Mouse (Mus musculus) lung, embryonic 14.5 days (tissue): Measurements from ENCODE around the gene Sik3. TPM values are rescaled to one million over a fixed set of nuclear protein-coding genes. Genes with fewer than 3 reads are reported as not detected.

Source experiments
- ATAC-seq: fragments of 200-750 bp; cut with Nextera tagmentation; 2 replicates; pipeline ENCODE4 v1.8.0; 2017; ENCODE audit warnings: mild to moderate bottlenecking, moderate TSS enrichment, moderate library complexity; ENCODE audit not compliant: insufficient read depth
- DNase-seq: peaks from one replicate; pipeline ENCODE4 v3.0.0-alpha.2; 2015
- H3K27ac ChIP-seq: fragments of 300-500 bp; sonication (generic); 2 replicates; pipeline ENCODE4 v1.5.1; 2014; ENCODE audit warnings: low read depth, mild to moderate bottlenecking, moderate library complexity
- H3K27me3 ChIP-seq: fragments of 300-500 bp; sonication (generic); 2 replicates; pipeline ENCODE4 v1.6.1; 2014; ENCODE audit warnings: low read length, control low read depth; ENCODE audit not compliant: insufficient read depth
- H3K36me3 ChIP-seq: fragments of 300-500 bp; sonication (generic); 2 replicates; pipeline ENCODE4 v1.6.1; 2014; ENCODE audit warnings: control low read depth; ENCODE audit not compliant: insufficient read depth
- H3K4me1 ChIP-seq: fragments of 300-500 bp; sonication (generic); 2 replicates; pipeline ENCODE4 v1.6.1; 2014; ENCODE audit warnings: antibody characterized with exemption, control low read depth; ENCODE audit not compliant: insufficient read depth
- H3K4me2 ChIP-seq: fragments of 300-500 bp; sonication (generic); 2 replicates; pipeline ENCODE4 v1.6.1; 2014; ENCODE audit warnings: mild to moderate bottlenecking
- H3K4me3 ChIP-seq: fragments of 300-500 bp; sonication (generic); 2 replicates; pipeline ENCODE4 v1.5.1; 2014; ENCODE audit warnings: low read depth, low read length
- H3K9ac ChIP-seq: fragments of 300-500 bp; sonication (generic); 2 replicates; pipeline ENCODE4 v1.6.1; 2014
- H3K9me3 ChIP-seq: fragments of 300-500 bp; sonication (generic); 2 replicates; pipeline ENCODE4 v1.6.1; 2016; ENCODE audit warnings: low read depth, low read length, control low read depth
- CTCF ChIP-seq: IDR thresholded peaks from 2 replicates; pipeline ENCODE4 v1.5.1; 2016; ENCODE audit warnings: antibody characterized with exemption, low read depth
- WGBS: fragments of 180-500 bp; shearing (Covaris S2); extraction: QIAGEN DNeasy Blood & Tissue Kit; methylation state at CpG from one replicate; pipeline ENCODE4 v1.1.7; 2014; 5-methylcytosine and 5-hydroxymethylcytosine counted together
- polyA plus RNA-seq: library from polyadenylated mRNA; unstranded; fragments of >200 nt; fragmentation: Nextera tagmentation; extraction: Ambion mirVana; gene quantifications from 2 replicates; pipeline ENCODE4 v1.2.1, GENCODE M21; 2014

Gene Sik3
- polyA plus RNA-seq, 1 experiment from 2014 or later: 15.7 TPM

DNA sequence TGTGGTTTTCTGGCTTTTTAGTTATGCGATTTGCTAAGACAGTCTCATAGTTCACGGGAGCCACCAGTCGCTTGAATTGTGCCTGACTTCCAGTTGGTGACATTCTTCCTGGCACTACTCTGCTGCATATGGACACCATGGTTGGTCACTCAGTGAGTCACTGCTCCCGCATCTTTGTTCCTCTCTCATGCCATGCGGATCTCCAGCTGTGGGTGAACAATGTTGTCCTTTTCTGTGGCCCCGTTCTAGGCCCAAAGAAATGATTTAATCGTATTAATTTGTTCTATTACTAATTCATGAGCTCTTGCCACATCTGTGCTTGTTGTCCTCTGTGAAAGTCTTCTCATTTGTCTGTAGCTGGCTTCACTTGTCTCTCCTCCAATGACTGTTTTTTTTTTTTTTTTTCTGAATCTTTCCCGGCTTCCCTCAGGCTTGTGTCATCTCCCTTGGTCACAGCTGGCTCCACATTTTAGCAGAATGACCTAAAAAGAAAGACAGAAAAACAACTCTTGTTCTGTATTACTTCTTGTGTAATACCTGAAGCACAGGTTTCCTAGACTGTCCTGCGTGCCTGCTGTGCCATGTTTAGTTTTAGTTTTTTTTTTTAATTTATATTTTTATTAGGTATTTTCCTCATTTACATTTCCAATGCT lies 40.5 kb downstream of the Sik3 start:
- Histone ChIP-seq H3K4me2 (no peak overlapping the region), H3K4me1 (0 out of 2 replicates have a peak, but pooled peaks cover 3% of the 10 kb centered on the region), H3K36me3 (no peaks in the 10 kb centered on the region), H3K4me3 (no peak overlapping the region), H3K9ac (no peak overlapping the region), H3K9me3 (no peaks in the 10 kb centered on the region), H3K27me3 (no peaks in the 10 kb centered on the region), H3K27ac (no peak overlapping the region)
- no peak for TF ChIP-seq CTCF
- DNase-seq: no peak
- 86% methylated on average over 9 of the region's 9 CpGs for WGBS
- no peak for ATAC-seq

DNA sequence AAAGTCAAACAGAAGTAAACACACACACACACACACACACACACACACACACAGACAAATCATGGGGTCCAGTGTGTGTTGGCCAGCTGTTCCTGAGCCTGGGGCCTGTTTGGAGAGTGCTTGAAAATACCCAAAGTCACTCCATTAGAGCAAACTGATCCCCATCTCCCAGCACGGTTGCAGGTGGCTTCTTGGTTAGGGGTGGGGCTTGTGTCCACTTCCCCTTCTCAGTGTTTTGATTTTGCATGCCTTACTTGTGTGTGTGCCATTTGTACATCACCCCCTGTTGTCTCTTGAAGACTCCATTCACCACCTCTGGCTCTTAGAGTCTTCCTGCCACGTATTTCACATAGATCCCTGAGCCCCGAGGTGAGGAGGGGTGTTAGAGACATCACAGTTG lies 45.4 kb downstream of the Sik3 start:
- no peak overlapping the region for H3K27ac ChIP-seq
- WGBS: 67% methylated on average over 3 of the region's 3 CpGs
- H3K4me3 ChIP-seq: no peak overlapping the region
- H3K36me3 ChIP-seq: no peaks in the 10 kb centered on the region
- no peak for TF ChIP-seq CTCF
- H3K4me1 ChIP-seq: 0 out of 2 replicates have a peak, but pooled peaks cover 1% of the 10 kb centered on the region
- no peaks in the 10 kb centered on the region for H3K9me3 ChIP-seq
- no peak overlapping the region for H3K4me2 ChIP-seq
- H3K9ac ChIP-seq: no peak overlapping the region
- no peak for DNase-seq
- ATAC-seq: no peak
- no peaks in the 10 kb centered on the region for H3K27me3 ChIP-seq

DNA sequence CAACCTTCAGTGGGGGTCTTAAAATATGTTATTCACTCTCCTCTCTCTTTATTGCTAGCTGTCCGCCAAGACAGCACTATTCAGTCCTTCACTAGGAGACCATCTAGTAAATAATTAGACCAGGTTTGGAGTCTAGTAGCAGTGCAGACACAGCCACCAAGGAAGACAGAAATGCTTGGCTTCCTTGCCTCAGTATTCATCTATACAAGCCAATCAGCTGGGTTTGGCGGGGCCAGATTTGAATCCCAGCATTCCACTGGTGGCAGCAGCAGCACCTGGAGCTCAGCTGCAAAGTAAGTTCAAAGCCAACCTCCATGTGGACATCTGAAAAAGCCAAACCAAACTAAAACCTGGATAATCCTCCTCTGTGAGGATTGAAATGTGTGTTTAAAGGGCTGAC lies 47.6 kb downstream of the Sik3 start:
- 85% methylated on average over 2 of the region's 2 CpGs for WGBS
- Histone ChIP-seq H3K4me3 (no peak overlapping the region), H3K9me3 (no peaks in the 10 kb centered on the region), H3K9ac (no peak overlapping the region), H3K27me3 (no peaks in the 10 kb centered on the region), H3K27ac (no peak overlapping the region), H3K36me3 (no peaks in the 10 kb centered on the region), H3K4me2 (no peak overlapping the region), H3K4me1 (no peaks in the 10 kb centered on the region)
- TF ChIP-seq CTCF: no peak
- DNase-seq (no peak), ATAC-seq (no peak)

DNA sequence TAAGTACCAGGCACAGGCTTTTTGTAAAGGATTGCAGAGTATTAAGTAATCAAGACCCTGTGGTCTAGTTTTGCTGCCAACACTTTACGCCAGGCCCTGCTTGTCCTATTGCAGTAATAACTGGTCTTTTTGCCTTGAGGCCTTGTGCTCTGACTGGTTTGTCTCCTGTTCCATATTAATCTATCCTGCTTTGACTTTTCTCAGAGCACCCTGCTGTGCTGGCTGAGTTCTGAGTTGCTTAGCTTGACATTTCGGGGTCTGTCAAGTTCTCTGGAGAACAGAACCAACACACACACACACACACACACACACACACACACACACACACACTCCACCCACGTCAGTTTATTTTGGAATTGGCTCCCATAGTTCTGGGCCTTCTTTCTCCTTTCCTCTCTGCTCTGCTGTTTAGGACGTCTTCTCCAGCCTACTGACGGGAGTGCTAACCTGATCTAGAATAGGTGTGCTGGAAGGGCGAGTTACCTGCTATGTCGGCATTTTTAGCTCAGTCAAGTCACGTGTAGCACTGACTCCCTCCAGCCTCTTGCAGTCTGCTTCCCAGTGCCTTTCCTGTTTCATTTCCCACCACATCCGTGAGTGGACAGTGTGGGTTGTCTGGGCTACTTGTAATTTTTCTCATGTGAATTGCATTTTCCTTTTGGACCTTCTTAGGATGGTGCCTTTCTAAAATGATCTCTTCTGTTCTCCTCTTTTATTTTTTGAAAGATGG lies 49.2 kb downstream of the Sik3 start:
- Histone ChIP-seq H3K27ac (no peak overlapping the region), H3K4me2 (no peak overlapping the region), H3K9me3 (no peaks in the 10 kb centered on the region), H3K9ac (no peak overlapping the region), H3K36me3 (no peaks in the 10 kb centered on the region), H3K4me1 (no peaks in the 10 kb centered on the region), H3K4me3 (no peak overlapping the region), H3K27me3 (no peaks in the 10 kb centered on the region)
- TF ChIP-seq CTCF: no peak
- ATAC-seq: no peak
- WGBS: 66% methylated on average over 9 of the region's 9 CpGs
- no peak for DNase-seq

DNA sequence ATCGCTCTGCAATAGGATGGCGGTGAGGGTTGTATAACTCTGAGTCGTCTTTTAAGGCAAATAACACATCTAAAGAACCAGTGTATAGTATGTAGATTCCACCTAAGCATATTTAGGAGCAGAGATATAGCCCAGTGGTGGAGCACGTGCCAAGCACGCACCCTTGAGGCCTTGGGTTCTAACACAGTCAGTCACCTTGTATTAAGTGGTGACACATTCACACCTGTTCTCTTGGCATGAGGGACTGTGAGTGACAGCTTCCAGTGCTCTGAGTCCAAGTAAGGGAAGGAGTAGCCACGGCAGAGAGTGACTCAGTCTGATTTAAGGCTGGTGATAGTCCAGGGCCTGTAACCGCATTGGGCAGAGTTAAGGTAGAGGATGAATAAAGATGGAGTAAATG lies 51.7 kb downstream of the Sik3 start:
- TF ChIP-seq CTCF: no peak
- Histone ChIP-seq H3K9ac (no peak overlapping the region), H3K4me1 (no peaks in the 10 kb centered on the region), H3K27me3 (no peaks in the 10 kb centered on the region), H3K36me3 (no peaks in the 10 kb centered on the region), H3K4me3 (no peak overlapping the region), H3K4me2 (no peak overlapping the region), H3K9me3 (no peaks in the 10 kb centered on the region), H3K27ac (no peak overlapping the region)
- WGBS: 93% methylated on average over 7 of the region's 7 CpGs
- no peak for ATAC-seq
- DNase-seq: no peak

DNA sequence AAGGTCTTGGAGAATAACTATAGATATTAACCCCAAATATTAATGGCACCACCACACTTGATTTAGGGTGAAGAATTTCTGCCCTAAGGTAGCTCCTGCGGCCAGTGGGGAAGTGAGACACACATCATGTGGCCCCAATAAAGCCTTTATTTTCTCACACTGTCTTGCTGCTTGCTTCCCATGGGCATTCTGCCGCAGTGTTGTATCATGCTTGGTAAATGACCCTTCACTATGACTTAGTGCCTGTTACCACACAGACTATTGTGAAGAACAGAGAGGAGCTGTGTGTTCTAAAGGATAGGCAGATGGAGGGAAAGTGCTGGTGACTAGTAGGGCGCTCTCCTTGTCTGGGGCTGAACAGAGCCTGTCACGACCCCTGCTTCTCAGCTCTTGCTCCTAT lies 54.1 kb downstream of the Sik3 start:
- Histone ChIP-seq H3K9me3 (no peaks in the 10 kb centered on the region), H3K27ac (no peak overlapping the region), H3K4me2 (no peak overlapping the region), H3K4me1 (no peaks in the 10 kb centered on the region), H3K27me3 (no peaks in the 10 kb centered on the region), H3K4me3 (no peak overlapping the region), H3K9ac (no peak overlapping the region), H3K36me3 (no peaks in the 10 kb centered on the region)
- 74% methylated on average over 4 of the region's 4 CpGs for WGBS
- DNase-seq (no peak), ATAC-seq (no peak)
- TF ChIP-seq CTCF: no peak

DNA sequence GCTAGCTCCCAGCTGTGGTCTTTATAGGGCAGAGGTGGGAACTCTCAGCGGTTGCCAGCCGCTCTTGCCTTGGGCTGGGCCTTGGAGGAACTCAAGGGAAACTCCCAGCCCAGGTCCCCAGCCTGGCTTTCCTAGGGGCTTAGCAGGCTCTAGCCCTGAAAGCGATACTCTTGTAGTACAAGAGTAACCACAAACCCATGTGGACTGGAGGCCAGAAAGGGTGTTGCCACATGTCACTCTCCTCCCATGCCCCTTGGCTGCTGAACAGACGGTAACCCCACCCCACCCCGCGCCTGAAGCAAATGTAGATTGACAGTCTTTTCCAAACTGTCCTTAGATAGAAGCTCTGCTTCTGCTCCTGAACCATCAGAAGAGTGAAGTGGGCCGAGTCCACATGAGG lies 55.1 kb downstream of the Sik3 start:
- no peak overlapping the region for H3K9ac ChIP-seq
- no peak for TF ChIP-seq CTCF
- no peak for DNase-seq
- WGBS: 60% methylated on average over 7 of the region's 7 CpGs
- H3K36me3 ChIP-seq: no peaks in the 10 kb centered on the region
- no peak overlapping the region for H3K4me3 ChIP-seq
- H3K9me3 ChIP-seq: no peaks in the 10 kb centered on the region
- no peaks in the 10 kb centered on the region for H3K4me1 ChIP-seq
- H3K27ac ChIP-seq: no peak overlapping the region
- H3K4me2 ChIP-seq: no peak overlapping the region
- ATAC-seq: no peak
- H3K27me3 ChIP-seq: no peaks in the 10 kb centered on the region
